Mouse (Mus musculus): ENCODE measurements around the gene Dnajc6. TPM values are rescaled to one million over a fixed set of nuclear protein-coding genes. Genes with fewer than 3 reads are reported as not detected.

The Dnajc6 gene
- total RNA-seq, 4 experiments from 2014 or later = 267 to 340 (median 308) TPM

DNA sequence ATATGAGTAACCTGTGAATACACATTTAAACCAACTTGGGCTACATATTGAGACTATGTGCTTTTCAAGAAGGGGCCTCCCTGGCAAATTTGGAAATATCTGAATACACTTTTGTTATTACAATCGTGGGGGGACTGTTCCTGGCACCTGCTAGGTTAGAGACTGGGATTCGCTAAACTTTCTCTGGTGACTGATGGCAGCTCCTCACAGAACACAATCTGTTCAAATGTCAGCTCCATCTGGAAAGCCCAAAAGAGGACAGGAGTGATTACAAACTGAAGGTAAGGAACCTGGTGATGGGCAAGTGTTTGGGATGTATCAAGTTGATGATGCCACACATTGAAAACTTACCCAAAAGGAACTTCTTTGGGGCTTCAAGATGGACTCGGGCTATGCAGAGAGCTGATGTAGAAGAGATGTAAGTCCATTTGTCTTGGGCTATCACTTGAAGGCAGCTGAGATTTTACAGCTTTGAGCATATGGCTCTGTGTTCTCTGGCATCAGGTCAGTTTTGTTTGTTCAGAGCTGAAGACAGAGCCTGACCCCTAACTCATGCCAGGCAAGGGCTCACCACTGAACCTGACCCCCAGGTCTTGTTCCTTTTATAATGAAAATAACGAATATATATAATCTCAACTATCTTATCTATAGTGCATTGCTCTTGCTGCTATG is 68.4 kb downstream of the Dnajc6 start:
- DNase-seq (ENCODE audit: low spot score in 2 of 2) = no peak

DNA sequence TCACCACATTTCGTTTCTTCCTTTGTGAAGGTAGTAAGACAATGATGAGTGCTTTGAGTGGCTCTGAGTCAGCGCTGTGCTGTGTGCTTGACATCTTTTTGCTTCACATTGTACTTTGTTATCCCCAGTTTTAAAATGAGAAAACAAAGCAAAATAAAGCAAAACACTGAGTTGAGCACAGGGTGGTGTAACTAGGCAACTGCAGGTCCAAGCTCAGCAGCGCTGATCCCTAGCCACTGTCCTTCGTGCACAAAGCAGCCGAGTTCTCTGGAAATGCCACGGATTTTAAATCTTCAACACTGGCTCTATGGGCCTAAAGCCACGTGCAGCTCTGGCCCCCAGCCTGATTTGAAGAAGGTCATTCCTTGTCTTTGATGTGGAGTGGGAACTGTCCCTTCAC is 72.6 kb downstream of the Dnajc6 start:
- DNase-seq (ENCODE audit: low spot score in 2 of 2) = no peak

GRCm38 (mm10) chr4:101572142-101572541 is 75.7 kb downstream of the Dnajc6 start:
- DNase-seq (ENCODE audit: low spot score in 2 of 2) = peak in 1 of 2 experiments; percentile 47

- DNase-seq (ENCODE audit: low spot score in 2 of 2) = no peak
Measured at GRCm38 (mm10) chr4:101575307-101575706, 78.9 kb downstream of the Dnajc6 start.

GRCm38 (mm10) chr4:101578720-101579119 is 82.3 kb downstream of the Dnajc6 start:
- no peak for DNase-seq (ENCODE audit: low spot score in 2 of 2)

- DNase-seq (ENCODE audit: low spot score in 2 of 2) = no peak
Measured at GRCm38 (mm10) chr4:101579517-101579916, 83.1 kb downstream of the Dnajc6 start.

- DNase-seq (ENCODE audit: low spot score in 2 of 2) = no peak
Measured at GRCm38 (mm10) chr4:101581156-101581555, 84.7 kb downstream of the Dnajc6 start.

GRCm38 (mm10) chr4:101582882-101583281 is 86.4 kb downstream of the Dnajc6 start:
- no peak for DNase-seq (ENCODE audit: low spot score in 2 of 2)

DNA sequence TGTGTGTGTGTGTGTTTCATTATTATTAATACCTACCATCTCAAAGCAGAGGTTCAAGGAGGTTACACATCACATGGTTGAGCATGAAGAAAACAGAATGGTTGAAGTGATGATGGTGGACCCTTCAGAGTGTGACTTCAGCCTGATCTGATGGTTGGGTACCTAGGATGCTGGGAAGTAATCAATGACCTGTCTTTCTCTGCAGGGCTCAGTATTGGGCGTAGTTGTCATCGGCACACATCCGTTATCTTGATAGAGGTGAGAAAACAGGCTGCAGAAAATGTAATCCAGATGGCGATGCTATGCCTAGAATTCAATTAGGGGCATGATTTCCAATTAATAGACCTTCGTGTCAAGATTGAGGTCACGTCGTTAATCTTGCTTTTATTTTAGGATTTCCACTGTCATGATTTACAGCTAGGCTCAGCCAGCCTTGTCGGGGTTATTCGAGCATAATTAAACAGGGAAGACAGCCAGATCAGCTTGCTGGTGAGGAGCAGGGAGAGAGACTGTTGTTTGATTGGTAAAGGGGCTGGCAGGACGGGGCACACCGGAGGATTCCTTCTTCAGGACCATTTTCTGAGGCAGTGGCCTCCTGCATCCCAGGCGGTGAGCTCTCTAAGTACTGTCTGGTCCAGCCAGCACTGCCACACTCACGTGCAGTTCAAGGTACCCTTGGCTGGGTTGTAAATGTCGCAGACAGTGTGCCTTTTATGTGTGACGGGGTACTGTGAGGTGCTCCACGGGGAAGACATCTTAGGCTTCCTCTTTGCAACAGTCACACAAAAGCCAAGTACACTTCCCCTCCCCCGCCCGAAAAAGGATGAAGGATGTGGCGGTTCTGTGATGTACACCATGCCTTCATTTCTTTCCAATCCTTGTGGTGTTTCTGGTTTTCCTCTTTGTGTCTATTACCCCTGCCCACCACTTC is 88.3 kb downstream of the Dnajc6 start:
- no peak for DNase-seq (ENCODE audit: low spot score in 2 of 2)

GRCm38 (mm10) chr4:101585455-101586184 is 89.2 kb downstream of the Dnajc6 start:
- DNase-seq (ENCODE audit: low spot score in 2 of 2) = no peak

DNA sequence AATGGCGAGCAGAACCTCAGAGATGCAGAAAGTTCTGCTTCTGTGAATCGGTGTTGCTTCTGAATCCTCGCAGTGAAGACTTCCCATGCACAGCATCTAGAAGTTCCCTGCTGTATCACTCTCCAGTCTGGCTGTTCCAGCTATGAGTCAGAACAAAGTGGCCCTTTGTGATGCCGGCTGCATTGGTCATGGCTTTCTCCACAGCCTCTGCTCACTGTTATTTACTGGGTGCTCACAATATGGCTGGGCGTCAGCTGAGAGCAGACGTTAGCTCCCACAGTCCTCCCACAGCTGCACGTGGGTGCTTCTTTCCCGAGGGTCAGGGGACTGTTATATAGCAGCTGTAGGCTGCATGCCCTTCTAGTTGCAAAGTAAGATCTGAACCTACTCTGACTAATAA is 92.5 kb downstream of the Dnajc6 start:
- peak; percentile 63 to 71 for DNase-seq (ENCODE audit: low spot score in 2 of 2)

GRCm38 (mm10) chr4:101589771-101590170 is 93.3 kb downstream of the Dnajc6 start:
- no peak for DNase-seq (ENCODE audit: low spot score in 2 of 2)

DNA sequence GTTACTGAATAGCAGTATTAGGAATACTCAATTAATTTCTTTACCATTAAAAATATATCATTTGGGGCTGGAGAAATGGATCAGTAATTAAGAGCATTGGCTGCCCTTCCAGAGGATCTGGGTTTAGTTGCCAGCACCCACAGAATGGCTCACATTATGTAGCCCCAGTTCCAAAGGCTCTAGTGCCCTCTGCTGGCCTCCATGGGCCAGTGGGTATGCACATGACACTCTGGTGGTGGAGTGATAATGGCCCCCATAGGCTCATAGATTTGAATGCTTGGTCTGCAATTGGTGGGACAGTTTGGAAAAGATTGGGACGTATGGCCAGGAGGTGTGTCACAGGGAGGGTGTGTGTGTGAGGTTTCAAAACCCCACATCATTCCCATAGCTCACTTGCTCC is 95.0 kb downstream of the Dnajc6 start:
- DNase-seq (ENCODE audit: low spot score in 2 of 2) = no peak

DNA sequence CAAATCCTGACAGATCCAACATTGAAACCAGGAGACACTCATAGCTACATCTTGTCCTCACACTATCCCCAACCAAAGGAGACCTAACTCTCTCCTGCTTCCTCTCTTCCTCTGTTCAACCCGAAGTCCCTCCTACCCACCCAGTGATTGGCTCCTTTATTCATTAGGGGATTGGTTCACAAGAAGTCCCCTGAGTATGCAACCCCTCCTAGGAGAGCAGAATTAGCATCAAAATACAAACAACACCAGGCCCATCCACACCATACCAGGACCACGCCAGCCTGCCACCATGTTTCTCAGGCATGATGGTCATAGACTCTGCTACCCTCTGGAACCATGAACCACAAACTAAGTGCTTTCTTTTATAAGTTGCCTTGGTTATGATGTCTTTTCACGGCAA is 96.0 kb downstream of the Dnajc6 start:
- no peak for DNase-seq (ENCODE audit: low spot score in 2 of 2)

DNA sequence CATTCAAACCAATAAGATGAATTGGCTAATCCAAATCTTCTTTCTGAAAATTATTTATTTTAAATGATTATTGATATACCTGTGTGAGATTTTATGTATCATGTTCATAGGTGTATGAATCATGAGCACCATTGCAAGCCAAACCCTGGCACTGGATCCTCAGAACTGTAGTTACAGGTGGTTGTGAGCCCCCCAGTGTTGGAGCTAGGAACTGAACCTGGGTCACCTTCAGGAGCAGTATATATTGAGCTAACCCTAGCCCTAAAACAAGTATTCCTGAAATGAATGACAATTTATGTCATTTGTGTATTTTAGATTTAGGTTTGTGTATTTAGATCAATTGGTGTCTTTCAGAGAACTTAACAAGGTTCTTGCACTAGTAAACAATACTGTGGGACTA is 105.3 kb downstream of the Dnajc6 start:
- no peak for DNase-seq (ENCODE audit: low spot score in 2 of 2)

DNA sequence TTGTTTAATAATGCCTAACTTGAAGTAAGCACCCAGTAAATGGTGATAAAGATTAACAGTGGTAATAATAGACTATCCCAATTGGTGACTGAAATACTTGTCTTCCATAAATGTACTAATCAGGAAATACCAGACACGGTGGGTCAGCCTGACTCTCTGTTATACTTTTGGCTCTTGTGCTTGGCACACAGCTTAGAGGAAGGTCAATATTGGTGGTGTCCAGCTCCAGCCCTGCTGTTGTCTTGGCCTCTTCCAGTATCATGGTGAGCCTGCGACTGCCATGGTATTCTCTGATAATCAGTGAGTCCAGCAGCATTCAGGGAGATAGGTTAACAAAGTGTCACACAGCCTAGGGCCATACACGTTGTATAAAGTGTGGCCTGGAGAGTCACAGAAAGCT is 107.2 kb downstream of the Dnajc6 start:
- no peak for DNase-seq (ENCODE audit: low spot score in 2 of 2)

GRCm38 (mm10) chr4:101616520-101616919 is 120.1 kb downstream of the Dnajc6 start:
- no peak for DNase-seq (ENCODE audit: low spot score in 2 of 2)

GRCm38 (mm10) chr4:101617742-101618141 is 121.3 kb downstream of the Dnajc6 start:
- no peak for DNase-seq (ENCODE audit: low spot score in 2 of 2)

- DNase-seq (ENCODE audit: low spot score in 2 of 2) = no peak
Measured at GRCm38 (mm10) chr4:101620206-101620605, 123.8 kb downstream of the Dnajc6 start.

GRCm38 (mm10) chr4:101621241-101621640 is 124.8 kb downstream of the Dnajc6 start:
- DNase-seq (ENCODE audit: low spot score in 2 of 2) = no peak

- no peak for DNase-seq (ENCODE audit: low spot score in 2 of 2)
Measured at GRCm38 (mm10) chr4:101625278-101625677, 128.8 kb downstream of the Dnajc6 start.

- no peak for DNase-seq (ENCODE audit: low spot score in 2 of 2)
Measured at GRCm38 (mm10) chr4:101635596-101635995, 139.1 kb downstream of the Dnajc6 start.
